In genomic region chr9:45633036-45633435, GRCm38 (mm10) we compare ENCODE assay signal across 8 mouse cellular contexts.
DNase-seq lines count a peak whose midpoint lies in the region; ATAC-seq lines count a peak whose summit lies in the region.

No protein-coding gene starts in this region.

- no peaks in the 10 kb centered on the region for H3K4me1 ChIP-seq in liver, embryonic 12.5 days
- H3K4me1 ChIP-seq in limb, embryonic 12.5 days (replicated peaks): peaks cover 27% of the 10 kb centered on the region

- no peaks in the 10 kb centered on the region for H3K27me3 ChIP-seq in liver, embryonic 12.5 days (replicated peaks)
- no peaks in the 10 kb centered on the region for H3K27me3 ChIP-seq in limb, embryonic 12.5 days

- no peak overlapping the region for H3K9ac ChIP-seq in liver, embryonic 12.5 days
- 0 out of 2 replicates have a peak overlapping the region, but pooled peaks have one; percentile 8 for H3K9ac ChIP-seq in limb, embryonic 12.5 days (replicated peaks)

- no peak overlapping the region for H3K4me2 ChIP-seq in liver, embryonic 12.5 days
- H3K4me2 ChIP-seq in limb, embryonic 12.5 days: 0 out of 2 replicates have a peak overlapping the region, but pooled peaks have one; percentile 13

- no peaks in the 10 kb centered on the region for H3K9me3 ChIP-seq in liver, embryonic 12.5 days (replicated peaks)
- H3K9me3 ChIP-seq in limb, embryonic 12.5 days: no peaks in the 10 kb centered on the region

- H3K27ac ChIP-seq in liver, embryonic 12.5 days: no peak overlapping the region
- peak overlapping the region; percentile 82 for H3K27ac ChIP-seq in limb, embryonic 12.5 days

- DNase-seq in adrenal gland, postnatal 10 days: peak; percentile 46
- no peak for DNase-seq in adrenal gland, adult 8-10 months
- peak; percentile 9 for DNase-seq in liver
- DNase-seq in cerebellum, postnatal 25 days: peak; percentile 65 to 81
- DNase-seq in thymus, postnatal 36 days: no peak
- DNase-seq in thymus, adult 18-20 months: no peak

- no peak for ATAC-seq in liver, embryonic 12.5 days
- no peak for ATAC-seq in limb, embryonic 12.5 days (ENCODE audit: insufficient number of reproducible peaks, insufficient read depth, low FRiP score, low TSS enrichment, low read depth)

- 49% methylated on average over 2 of the region's 2 CpGs for WGBS in liver, embryonic 12.5 days (ENCODE audit: insufficient replicate concordance)
- 41% methylated on average over 2 of the region's 2 CpGs for whole genome bisulfite sequencing in limb, embryonic 12.5 days

- no peak overlapping the region for H3K4me3 ChIP-seq in liver, embryonic 12.5 days
- H3K4me3 ChIP-seq in limb, embryonic 12.5 days (replicated peaks): no peak overlapping the region

- no peaks in the 10 kb centered on the region for H3K36me3 ChIP-seq in liver, embryonic 12.5 days
- no peaks in the 10 kb centered on the region for H3K36me3 ChIP-seq in limb, embryonic 12.5 days

Comparison
In these comparisons a context has a peak if more than half of its experiments do, and no peak if none do; other contexts are left out.
1. DNase-seq: peak in adrenal gland, postnatal 10 days (single experiment), liver (single experiment) and cerebellum, postnatal 25 days (2 of 2); none in adrenal gland, adult 8-10 months (single experiment), thymus, postnatal 36 days (0 of 2) and thymus, adult 18-20 months (0 of 2).